Mouse (Mus musculus): ENCODE data around the gene Tstd3. TPM values are rescaled to one million over a fixed set of nuclear protein-coding genes. Genes with fewer than 3 reads are reported as not detected.

Gene Tstd3
- polyA plus RNA-seq, 1 experiment = not detected

- TF ChIP-seq CTCF (IDR thresholded peaks at IDR 0.05; ENCODE audit: insufficient read depth, low read depth, low read length) (no peak), POLR2A (IDR thresholded peaks at IDR 0.05; ENCODE audit: insufficient read depth, low read depth, low read length) (no peak)
- no peak overlapping the region for H3K27ac ChIP-seq (ENCODE audit: insufficient read depth, low read depth, low read length)
- no peak overlapping the region for H3K4me3 ChIP-seq (ENCODE audit: insufficient read depth, low read depth, low read length)
- WGBS = 46% methylated on average over 7 of the region's 7 CpGs
- no peaks in the 10 kb centered on the region for H3K4me1 ChIP-seq (ENCODE audit: control insufficient read depth, insufficient read depth, low read length)
Observed at GRCm38 (mm10) chr4:21722752-21723334, 44.2 kb downstream of the Tstd3 start.

GRCm38 (mm10) chr4:21712147-21712546 is 54.9 kb downstream of the Tstd3 start:
- TF ChIP-seq POLR2A (IDR thresholded peaks at IDR 0.05; ENCODE audit: insufficient read depth, low read depth, low read length) (no peak), CTCF (IDR thresholded peaks at IDR 0.05; ENCODE audit: insufficient read depth, low read depth, low read length) (no peak)
- H3K27ac ChIP-seq (ENCODE audit: insufficient read depth, low read depth, low read length) = no peak overlapping the region
- peaks cover 3% of the 10 kb centered on the region; the same call in 1 of the 2 replicates for H3K4me1 ChIP-seq (ENCODE audit: control insufficient read depth, insufficient read depth, low read length)
- 8% methylated on average over 13 of the region's 13 CpGs for WGBS
- no peak overlapping the region for H3K4me3 ChIP-seq (ENCODE audit: insufficient read depth, low read depth, low read length)

Other genes with a start within 250 kb of the Tstd3 start
- gene Prdm13, start 81.2 kb downstream of the Tstd3 start, polyA plus RNA-seq (2012; ENCODE audit: insufficient read depth, insufficient read length, low replicate concordance, missing spikeins) = not detected in 2 replicates
- gene Ccnc, start 39.5 kb downstream of the Tstd3 start, polyA plus RNA-seq (2012; ENCODE audit: insufficient read depth, insufficient read length, low replicate concordance, missing spikeins) = not detected in 2 replicates
- gene Usp45, start 56 bp downstream of the Tstd3 start, polyA plus RNA-seq (2012; ENCODE audit: insufficient read depth, insufficient read length, low replicate concordance, missing spikeins) = not detected in 2 replicates
- gene Pnisr, start 80.4 kb upstream of the Tstd3 start, polyA plus RNA-seq (2012; ENCODE audit: insufficient read depth, insufficient read length, low replicate concordance, missing spikeins) = 158 and 248 TPM in 2 replicates
- not detected in 2 replicates for gene Coq3, start 112.5 kb upstream of the Tstd3 start, polyA plus RNA-seq (2012; ENCODE audit: insufficient read depth, insufficient read length, low replicate concordance, missing spikeins)
- gene Faxc, start 164.1 kb upstream of the Tstd3 start, polyA plus RNA-seq (2012; ENCODE audit: insufficient read depth, insufficient read length, low replicate concordance, missing spikeins) = not detected in 2 replicates

Data from olfactory bulb, adult 2 months (tissue).